Mouse (Mus musculus) kidney, postnatal 0 days (tissue): ENCODE measurements around the gene Smad9. TPM values are rescaled to one million over a fixed set of nuclear protein-coding genes. Genes with fewer than 3 reads are reported as not detected.

Experiments
- ATAC-seq: fragments of 200-750 bp; cut with Nextera tagmentation; replicated peaks from 2 replicates; pipeline ENCODE4 v1.8.0; 2017; ENCODE audit warnings: low read depth, moderate number of reproducible peaks, moderate TSS enrichment, moderate library complexity; ENCODE audit not compliant: low FRiP score
- DNase-seq: peaks from one replicate; pipeline ENCODE4 v3.0.0-alpha.2; 2016; ENCODE audit warnings: low spot score
- H3K27ac ChIP-seq: fragments of 300-500 bp; sonication (generic); 2 replicates; pipeline ENCODE4 v1.5.1; 2014; ENCODE audit warnings: mild to moderate bottlenecking
- H3K27me3 ChIP-seq: fragments of 300-500 bp; sonication (generic); 2 replicates; pipeline ENCODE4 v1.6.1; 2014; ENCODE audit warnings: low read length, mixed read lengths; ENCODE audit not compliant: insufficient read depth
- H3K36me3 ChIP-seq: fragments of 300-500 bp; sonication (generic); 2 replicates; pipeline ENCODE4 v1.6.1; 2014; ENCODE audit warnings: low read length, mixed read lengths; ENCODE audit not compliant: insufficient read depth
- H3K4me1 ChIP-seq: fragments of 300-500 bp; sonication (generic); replicated peaks from 2 replicates; pipeline ENCODE4 v1.6.1; 2014; ENCODE audit warnings: antibody characterized with exemption, low read length, mixed read lengths; ENCODE audit not compliant: insufficient read depth
- H3K4me2 ChIP-seq: fragments of 300-500 bp; sonication (generic); 2 replicates; pipeline ENCODE4 v1.6.1; 2014; ENCODE audit warnings: mild to moderate bottlenecking, low read length, moderate library complexity, mixed read lengths
- H3K4me3 ChIP-seq: fragments of 300-500 bp; sonication (generic); replicated peaks from 2 replicates; pipeline ENCODE4 v1.5.1; 2014; ENCODE audit warnings: low read depth, low read length
- H3K9ac ChIP-seq: fragments of 300-500 bp; sonication (generic); 2 replicates; pipeline ENCODE4 v1.6.1; 2014; ENCODE audit warnings: low read depth, low read length
- H3K9me3 ChIP-seq: fragments of 300-500 bp; sonication (generic); replicated peaks from 2 replicates; pipeline ENCODE4 v1.6.1; 2016; ENCODE audit warnings: low read length, inconsistent platforms, mixed read lengths
- CTCF ChIP-seq: IDR thresholded peaks from 2 replicates; pipeline ENCODE4 v1.5.1; 2016; ENCODE audit warnings: antibody characterized with exemption, low read depth, mild to moderate bottlenecking, moderate library complexity
- WGBS: fragments of 180-500 bp; shearing (Covaris S2); extraction: QIAGEN DNeasy Blood & Tissue Kit; methylation state at CpG from one replicate; pipeline ENCODE4 v1.1.7; 2014; 5-methylcytosine and 5-hydroxymethylcytosine counted together
- polyA plus RNA-seq: library from polyadenylated mRNA; unstranded; fragments of >200 nt; fragmentation: Nextera tagmentation; extraction: Ambion mirVana; gene quantifications from 2 replicates; pipeline ENCODE4 v1.2.1, GENCODE M21; 2015

Smad9 gene
- polyA plus RNA-seq, 1 experiment from 2014 or later = 0.68 TPM

- Histone ChIP-seq H3K4me1 (no peaks in the 10 kb centered on the region), H3K27ac (no peak overlapping the region), H3K27me3 (no peaks in the 10 kb centered on the region), H3K9me3 (no peaks in the 10 kb centered on the region), H3K9ac (no peak overlapping the region), H3K4me2 (no peak overlapping the region), H3K4me3 (no peak overlapping the region), H3K36me3 (no peaks in the 10 kb centered on the region)
- no peak for ATAC-seq
- DNase-seq = no peak
- TF ChIP-seq CTCF = no peak
- WGBS = 75% methylated on average over 17 of the region's 17 CpGs
Observed at GRCm38 (mm10) chr3:54769349-54770275, 14.2 kb downstream of the Smad9 start.

GRCm38 (mm10) chr3:54773613-54774012 is 18.2 kb downstream of the Smad9 start:
- H3K36me3 ChIP-seq = no peaks in the 10 kb centered on the region
- no peak overlapping the region for H3K4me2 ChIP-seq
- H3K9ac ChIP-seq = no peak overlapping the region
- no peak overlapping the region for H3K27ac ChIP-seq
- 91% methylated on average over 6 of the region's 6 CpGs for WGBS
- H3K4me1 ChIP-seq = no peaks in the 10 kb centered on the region
- no peaks in the 10 kb centered on the region for H3K9me3 ChIP-seq
- TF ChIP-seq CTCF = peak; percentile 17; the same call in 1 of the 2 replicates
- ATAC-seq (no peak), DNase-seq (no peak)
- no peak overlapping the region for H3K4me3 ChIP-seq
- H3K27me3 ChIP-seq = no peaks in the 10 kb centered on the region

GRCm38 (mm10) chr3:54775989-54776631 is 20.7 kb downstream of the Smad9 start:
- DNase-seq = no peak
- H3K4me2 ChIP-seq = no peak overlapping the region
- no peak for ATAC-seq
- H3K9me3 ChIP-seq = no peaks in the 10 kb centered on the region
- WGBS = 66% methylated on average over 7 of the region's 7 CpGs
- TF ChIP-seq CTCF = no peak
- no peaks in the 10 kb centered on the region for H3K36me3 ChIP-seq
- no peak overlapping the region for H3K27ac ChIP-seq
- no peaks in the 10 kb centered on the region for H3K27me3 ChIP-seq
- H3K9ac ChIP-seq = no peak overlapping the region
- no peak overlapping the region for H3K4me3 ChIP-seq
- no peaks in the 10 kb centered on the region for H3K4me1 ChIP-seq

DNA sequence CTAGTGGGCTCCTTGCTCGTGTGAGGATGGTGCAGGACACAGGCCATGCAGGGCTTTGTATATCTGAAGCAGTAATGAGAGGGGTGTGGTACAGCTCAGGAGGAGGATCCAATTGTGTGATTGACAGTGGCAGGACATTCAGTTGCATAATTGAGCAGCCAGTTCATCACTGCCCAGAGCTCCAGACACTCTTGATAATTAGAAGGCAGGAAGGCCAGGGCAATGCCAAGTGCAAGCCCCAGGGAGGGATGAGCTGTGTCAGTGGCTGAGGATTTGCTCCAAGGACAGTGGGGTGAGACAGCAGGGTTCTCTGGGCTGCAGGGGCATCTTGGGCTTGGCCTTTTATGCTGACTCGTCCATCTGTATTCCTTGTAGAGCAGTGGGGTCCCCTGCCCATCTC is 35.2 kb downstream of the Smad9 start:
- Histone ChIP-seq H3K9me3 (no peaks in the 10 kb centered on the region), H3K27me3 (no peaks in the 10 kb centered on the region), H3K4me3 (no peak overlapping the region), H3K4me1 (no peaks in the 10 kb centered on the region), H3K4me2 (no peak overlapping the region), H3K36me3 (0 out of 2 replicates have a peak, but pooled peaks cover 8% of the 10 kb centered on the region), H3K9ac (no peak overlapping the region), H3K27ac (no peak overlapping the region)
- no peak for TF ChIP-seq CTCF
- 69% methylated on average over 2 of the region's 2 CpGs for WGBS
- no peak for DNase-seq
- ATAC-seq = no peak

- Histone ChIP-seq H3K4me1 (no peaks in the 10 kb centered on the region), H3K9me3 (no peaks in the 10 kb centered on the region), H3K36me3 (0 out of 2 replicates have a peak, but pooled peaks cover 8% of the 10 kb centered on the region), H3K27ac (no peak overlapping the region), H3K27me3 (no peaks in the 10 kb centered on the region), H3K9ac (no peak overlapping the region), H3K4me2 (no peak overlapping the region), H3K4me3 (no peak overlapping the region)
- TF ChIP-seq CTCF = no peak
- no peak for DNase-seq
- no peak for ATAC-seq
- WGBS = 75% methylated on average over 10 of the region's 10 CpGs
Observed at GRCm38 (mm10) chr3:54791822-54792677, 36.7 kb downstream of the Smad9 start.

- ATAC-seq = no peak
- no peaks in the 10 kb centered on the region for H3K9me3 ChIP-seq
- 0 out of 2 replicates have a peak, but pooled peaks cover 8% of the 10 kb centered on the region for H3K36me3 ChIP-seq
- H3K9ac ChIP-seq = no peak overlapping the region
- H3K27me3 ChIP-seq = no peaks in the 10 kb centered on the region
- H3K4me2 ChIP-seq = no peak overlapping the region
- TF ChIP-seq CTCF = peak; percentile 45
- no peak for DNase-seq
- H3K4me3 ChIP-seq = no peak overlapping the region
- no peaks in the 10 kb centered on the region for H3K4me1 ChIP-seq
- 88% methylated on average over 6 of the region's 6 CpGs for WGBS
- H3K27ac ChIP-seq = no peak overlapping the region
Observed at GRCm38 (mm10) chr3:54793762-54794161, 38.4 kb downstream of the Smad9 start.
